Mouse (Mus musculus): ENCODE measurements around the gene Slc4a1.

Gene Slc4a1

GRCm38 (mm10) chr11:102321931-102322330 lies 44.1 kb downstream of the Slc4a1 start:
- DNase-seq (ENCODE audit: low spot score), result no peak

DNA sequence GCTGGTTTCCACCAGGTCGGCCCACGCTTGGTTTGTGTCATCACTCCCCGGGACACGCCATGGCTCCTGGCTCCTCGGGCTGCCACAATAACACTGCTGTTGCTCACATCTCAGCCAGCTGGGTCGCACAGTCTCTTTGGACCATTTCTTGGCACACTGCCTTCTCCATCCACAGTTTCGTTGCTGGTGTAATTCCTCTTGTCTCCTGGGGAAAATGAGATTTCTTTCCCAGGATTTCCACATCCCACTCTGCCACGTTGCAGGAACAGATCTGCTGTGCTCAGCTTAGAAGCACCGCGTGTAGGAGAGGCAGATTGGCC lies 45.4 kb downstream of the Slc4a1 start:
- DNase-seq (ENCODE audit: low spot score), result peak; percentile 65

DNA sequence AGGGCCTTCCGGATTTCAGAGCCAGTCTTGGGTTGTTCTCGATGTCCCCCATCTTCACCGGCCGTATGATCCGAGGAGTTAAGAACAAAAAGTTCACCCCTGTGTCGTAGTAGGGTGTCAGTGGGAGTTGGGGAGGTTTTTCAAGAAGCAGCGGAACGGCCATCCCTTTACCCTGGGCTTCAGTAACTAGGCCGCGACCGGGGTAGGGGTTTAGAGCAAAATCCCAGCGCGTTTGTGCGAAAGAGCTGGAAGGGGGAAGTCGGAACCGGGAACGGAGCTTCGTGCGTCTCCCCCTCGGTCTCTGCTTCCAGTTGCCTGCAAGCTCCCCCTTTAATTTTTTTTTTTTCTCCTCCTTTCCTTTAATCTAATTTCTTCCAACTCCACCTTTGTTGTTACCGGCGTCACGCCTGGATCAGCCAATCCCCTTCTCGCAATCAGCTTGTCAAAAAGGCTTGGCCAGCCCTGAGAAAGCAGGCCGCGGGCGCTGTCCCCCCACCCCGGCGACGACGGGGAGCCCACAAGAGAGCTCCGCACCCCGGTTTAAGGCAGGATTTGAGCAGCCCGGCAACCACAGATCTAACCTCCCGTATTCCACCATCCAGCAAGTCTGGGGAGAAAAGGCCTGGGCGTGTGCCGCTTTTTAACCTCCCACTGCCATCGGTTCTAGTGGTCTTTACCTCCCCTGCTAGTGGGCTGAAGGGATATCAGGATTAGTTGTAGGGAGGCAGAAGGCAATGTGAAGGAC lies 45.9 kb downstream of the Slc4a1 start:
- peak; percentile 91 for DNase-seq (ENCODE audit: low spot score)

DNA sequence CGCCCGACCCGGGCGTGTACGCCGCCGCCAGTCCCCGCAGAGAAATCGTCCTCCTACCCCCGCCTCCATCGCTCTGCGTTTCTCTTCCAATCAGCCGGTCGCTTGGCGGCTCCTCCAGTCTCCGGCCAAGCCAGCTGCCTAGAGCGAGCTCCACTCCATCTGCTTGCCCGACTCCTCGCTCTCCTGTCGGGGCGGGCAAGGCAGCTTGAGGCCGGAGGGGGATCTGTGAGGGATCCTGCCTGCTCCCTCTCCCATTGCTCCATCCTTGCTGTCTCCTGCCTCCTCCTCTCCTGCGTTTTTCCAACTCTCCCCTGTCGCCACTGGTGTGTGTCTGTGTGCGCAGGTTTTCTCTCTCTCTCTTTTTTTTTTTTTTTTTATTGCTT lies 46.6 kb downstream of the Slc4a1 start, which contains the start of gene Ubtf:
Gene Ubtf (minus strand): TSS at position 333 of the 383 bp plus-strand sequence.
- DNase-seq (ENCODE audit: low spot score), result peak; percentile 79

GRCm38 (mm10) chr11:102318576-102319409 lies 47.2 kb downstream of the Slc4a1 start:
- DNase-seq (ENCODE audit: low spot score), result peak; percentile 30

GRCm38 (mm10) chr11:102317901-102318575 lies 48.0 kb downstream of the Slc4a1 start:
- peak; percentile 69 for DNase-seq (ENCODE audit: low spot score)

DNA sequence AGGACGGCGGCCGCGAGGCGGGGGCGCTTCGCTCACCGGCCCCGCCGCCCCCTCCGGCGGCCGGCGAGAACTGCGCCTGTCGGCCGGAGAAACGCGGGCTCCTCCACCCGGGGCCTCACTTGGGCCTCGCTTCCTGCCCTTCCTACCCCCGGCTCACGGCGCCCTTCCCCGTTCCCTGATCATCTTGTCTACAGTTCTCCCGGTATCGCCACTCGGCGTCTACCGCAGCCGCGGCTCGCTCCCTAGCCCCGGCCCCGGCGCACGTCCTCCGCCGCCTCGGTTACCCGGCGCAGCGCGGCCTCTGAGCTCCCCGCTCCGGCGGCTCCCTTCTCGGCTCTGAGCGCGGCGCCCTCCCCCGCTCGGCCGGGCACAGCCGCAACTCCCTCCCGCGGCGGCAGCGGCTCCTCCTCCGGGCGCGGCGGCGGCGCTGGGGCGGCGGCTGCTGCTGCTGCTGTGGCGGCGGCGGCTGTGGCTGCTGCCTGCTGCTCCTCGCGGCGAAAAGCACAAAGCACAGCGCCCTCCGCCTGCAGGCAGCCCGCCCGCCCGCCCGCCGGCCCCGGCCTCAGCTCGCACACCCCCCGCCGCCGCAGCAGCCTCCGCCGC lies 48.6 kb downstream of the Slc4a1 start:
- DNase-seq (ENCODE audit: low spot score), result peak; percentile 44

- peak; percentile 93 for DNase-seq (ENCODE audit: low spot score)
Measured at GRCm38 (mm10) chr11:102316572-102317297, 49.3 kb downstream of the Slc4a1 start.

GRCm38 (mm10) chr11:102315690-102316571 lies 50.1 kb downstream of the Slc4a1 start:
- no peak for DNase-seq (ENCODE audit: low spot score)

- no peak for DNase-seq (ENCODE audit: low spot score)
Measured at GRCm38 (mm10) chr11:102314321-102314720, 51.7 kb downstream of the Slc4a1 start.

DNA sequence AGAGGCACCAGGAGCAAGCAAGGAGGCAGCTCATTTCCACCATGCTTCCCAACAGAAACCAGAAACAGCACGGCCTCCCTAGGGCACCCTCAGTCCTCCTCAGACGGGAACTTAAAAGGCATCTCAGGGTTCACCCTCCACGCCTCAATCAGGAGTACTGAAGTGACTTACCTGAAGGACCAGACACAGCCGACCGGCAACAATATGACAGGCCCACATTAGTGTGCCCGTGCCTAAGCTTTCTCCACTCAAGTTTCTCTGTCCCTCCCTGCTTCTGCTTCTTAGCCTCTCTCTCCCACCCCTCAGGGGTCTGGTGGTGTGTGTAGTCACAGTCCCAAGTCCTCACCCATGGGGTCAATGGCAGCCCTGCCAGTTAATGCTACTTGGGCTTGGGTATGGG lies 53.4 kb downstream of the Slc4a1 start:
- DNase-seq (ENCODE audit: low spot score), result no peak

GRCm38 (mm10) chr11:102311966-102312365 lies 54.0 kb downstream of the Slc4a1 start:
- DNase-seq (ENCODE audit: low spot score), result no peak

DNA sequence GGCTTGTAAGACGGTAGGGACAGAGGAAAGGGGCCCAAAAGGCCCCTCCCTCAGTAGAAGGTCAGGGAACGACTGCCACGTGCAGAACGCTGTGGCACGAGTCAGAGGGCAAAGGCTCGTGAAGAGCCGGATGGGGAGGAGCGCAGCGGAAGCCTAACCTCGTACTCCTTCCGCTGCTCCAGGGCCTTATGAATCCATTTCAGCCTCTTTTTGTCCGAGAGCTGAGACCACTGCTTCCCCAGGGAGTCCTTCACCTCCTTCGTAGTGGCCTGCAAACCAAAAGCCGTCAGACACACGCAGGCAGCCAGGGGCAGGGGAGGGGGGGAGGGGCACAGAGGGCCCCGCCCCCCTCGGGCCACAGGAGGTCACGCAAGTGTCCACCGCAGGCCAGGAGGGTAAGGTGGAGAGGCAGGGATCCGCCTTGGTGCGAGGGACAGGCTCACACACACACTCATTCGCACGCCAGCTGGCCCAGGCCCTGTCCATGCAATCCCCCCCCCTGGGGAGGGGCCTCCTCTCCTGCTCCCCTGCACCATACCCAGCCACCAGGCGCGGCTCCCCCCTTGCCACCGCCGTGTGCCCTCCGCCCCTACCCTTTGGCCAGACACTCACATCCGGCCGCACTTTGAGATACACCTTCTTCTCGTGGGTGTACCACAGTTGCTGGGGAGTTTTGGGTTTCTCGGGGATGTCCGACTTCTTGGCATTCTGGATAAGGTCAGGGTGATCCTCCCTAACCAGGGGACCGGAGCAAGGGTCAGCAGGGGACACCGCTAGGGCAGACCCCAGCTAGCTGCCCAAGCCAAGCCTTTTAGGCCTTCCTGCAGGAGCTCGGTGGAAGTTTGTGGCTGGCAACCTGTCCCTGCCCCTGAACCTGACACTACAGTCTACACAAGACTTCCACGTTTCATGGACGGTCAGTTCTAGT lies 55.0 kb downstream of the Slc4a1 start:
- no peak for DNase-seq (ENCODE audit: low spot score)

- DNase-seq (ENCODE audit: low spot score), result no peak
Measured at GRCm38 (mm10) chr11:102309821-102310617, 56.0 kb downstream of the Slc4a1 start.

DNA sequence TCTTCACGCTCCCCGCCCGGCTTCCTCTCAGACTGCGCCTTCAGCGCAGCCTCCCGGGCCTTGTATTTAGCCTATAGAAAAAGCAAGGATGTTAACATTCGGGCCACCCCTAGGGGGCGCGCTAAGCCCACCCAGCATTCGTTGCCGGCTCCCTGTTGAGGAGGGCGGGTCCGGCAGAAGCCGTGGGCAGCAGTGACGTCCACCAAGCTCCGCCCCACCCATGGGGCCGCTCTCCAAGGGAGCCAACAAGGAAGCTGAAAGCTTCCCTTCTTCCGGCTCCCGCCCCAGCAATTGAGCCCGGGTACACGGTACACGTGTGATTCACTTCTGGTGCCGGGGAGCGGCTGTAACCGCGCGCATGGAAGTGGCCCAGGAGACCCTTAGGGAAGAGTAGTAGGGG lies 57.0 kb downstream of the Slc4a1 start:
- peak; percentile 97 for DNase-seq (ENCODE audit: low spot score)

- no peak for DNase-seq (ENCODE audit: low spot score)
Measured at GRCm38 (mm10) chr11:102308104-102308503, 57.9 kb downstream of the Slc4a1 start.

- no peak for DNase-seq (ENCODE audit: low spot score)
Measured at GRCm38 (mm10) chr11:102305359-102305758, 60.6 kb downstream of the Slc4a1 start.

DNA sequence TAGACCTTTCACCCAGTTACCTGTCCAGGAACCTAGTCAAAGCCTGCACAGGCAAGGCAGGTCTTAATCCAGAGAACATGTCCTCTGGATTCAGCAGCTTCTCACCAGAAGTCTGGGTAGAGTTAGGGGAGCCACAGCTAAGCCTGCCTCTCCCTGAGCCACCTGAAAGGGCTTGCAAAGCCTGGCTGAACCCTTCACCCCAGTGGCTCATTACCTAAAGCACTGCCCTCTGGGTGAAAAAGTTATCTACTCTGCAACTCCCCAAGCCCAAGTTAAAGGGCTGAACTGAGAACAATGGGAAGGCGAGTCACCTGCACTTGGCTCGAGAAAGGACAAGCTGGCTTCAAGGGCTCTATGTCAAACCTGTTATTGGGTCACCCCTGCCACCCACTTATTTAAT lies 61.9 kb downstream of the Slc4a1 start:
- no peak for DNase-seq (ENCODE audit: low spot score)

GRCm38 (mm10) chr11:102299839-102300238 lies 66.2 kb downstream of the Slc4a1 start:
- DNase-seq (ENCODE audit: low spot score), result peak; percentile 61

All from lung, postnatal 25 days (tissue).